Mouse (Mus musculus) hindbrain, embryonic 16.5 days (tissue): Measurements from ENCODE around the gene Ccm2l. TPM values are rescaled to one million over a fixed set of nuclear protein-coding genes. Genes with fewer than 3 reads are reported as not detected.

Experiments
- ATAC-seq: fragments of 200-750 bp; cut with Nextera tagmentation; 2 replicates; pipeline ENCODE4 v1.8.0; 2017; ENCODE audit warnings: moderate TSS enrichment, moderate library complexity
- H3K27ac ChIP-seq: fragments of 300-500 bp; sonication (generic); 2 replicates; pipeline ENCODE4 v1.5.1; 2014; ENCODE audit warnings: low read depth, mild to moderate bottlenecking, control low read depth, low read length, moderate library complexity
- H3K27me3 ChIP-seq: fragments of 300-500 bp; sonication (generic); replicated peaks from 2 replicates; pipeline ENCODE4 v1.6.1; 2014; ENCODE audit warnings: low read length; ENCODE audit not compliant: control insufficient read depth, insufficient read depth
- H3K36me3 ChIP-seq: fragments of 300-500 bp; sonication (generic); 2 replicates; pipeline ENCODE4 v1.6.1; 2014; ENCODE audit warnings: mild to moderate bottlenecking, low read length, moderate library complexity, mixed read lengths; ENCODE audit not compliant: control insufficient read depth, insufficient read depth
- H3K4me1 ChIP-seq: fragments of 300-500 bp; sonication (generic); 2 replicates; pipeline ENCODE4 v1.6.1; 2014; ENCODE audit warnings: low read depth, low read length; ENCODE audit not compliant: control insufficient read depth, insufficient read depth
- H3K4me2 ChIP-seq: fragments of 300-500 bp; sonication (generic); 2 replicates; pipeline ENCODE4 v1.6.1; 2014; ENCODE audit warnings: mild to moderate bottlenecking, low read length, control low read depth, moderate library complexity
- H3K4me3 ChIP-seq: fragments of 300-500 bp; sonication (generic); 2 replicates; pipeline ENCODE4 v1.5.1; 2014; ENCODE audit warnings: mild to moderate bottlenecking, low read length, control low read depth, moderate library complexity
- H3K9ac ChIP-seq: fragments of 300-500 bp; sonication (generic); 2 replicates; pipeline ENCODE4 v1.6.1; 2014; ENCODE audit warnings: low read depth, mild to moderate bottlenecking, control low read depth, low read length, moderate library complexity
- H3K9me3 ChIP-seq: fragments of 300-500 bp; sonication (generic); 2 replicates; pipeline ENCODE4 v1.6.1; 2014; ENCODE audit warnings: mild to moderate bottlenecking, low read length, moderate library complexity; ENCODE audit not compliant: control insufficient read depth
- WGBS: fragments of 180-500 bp; shearing (Covaris S2); extraction: QIAGEN DNeasy Blood & Tissue Kit; methylation state at CpG from one replicate; pipeline ENCODE4 v1.1.7; 2014; 5-methylcytosine and 5-hydroxymethylcytosine counted together
- polyA plus RNA-seq: library from polyadenylated mRNA; unstranded; fragments of >200 nt; fragmentation: Nextera tagmentation; extraction: Ambion mirVana; gene quantifications from 2 replicates; pipeline ENCODE4 v1.2.1, GENCODE M21; 2015

Ccm2l gene
- polyA plus RNA-seq, 1 experiment from 2014 or later: 0.58 TPM

DNA sequence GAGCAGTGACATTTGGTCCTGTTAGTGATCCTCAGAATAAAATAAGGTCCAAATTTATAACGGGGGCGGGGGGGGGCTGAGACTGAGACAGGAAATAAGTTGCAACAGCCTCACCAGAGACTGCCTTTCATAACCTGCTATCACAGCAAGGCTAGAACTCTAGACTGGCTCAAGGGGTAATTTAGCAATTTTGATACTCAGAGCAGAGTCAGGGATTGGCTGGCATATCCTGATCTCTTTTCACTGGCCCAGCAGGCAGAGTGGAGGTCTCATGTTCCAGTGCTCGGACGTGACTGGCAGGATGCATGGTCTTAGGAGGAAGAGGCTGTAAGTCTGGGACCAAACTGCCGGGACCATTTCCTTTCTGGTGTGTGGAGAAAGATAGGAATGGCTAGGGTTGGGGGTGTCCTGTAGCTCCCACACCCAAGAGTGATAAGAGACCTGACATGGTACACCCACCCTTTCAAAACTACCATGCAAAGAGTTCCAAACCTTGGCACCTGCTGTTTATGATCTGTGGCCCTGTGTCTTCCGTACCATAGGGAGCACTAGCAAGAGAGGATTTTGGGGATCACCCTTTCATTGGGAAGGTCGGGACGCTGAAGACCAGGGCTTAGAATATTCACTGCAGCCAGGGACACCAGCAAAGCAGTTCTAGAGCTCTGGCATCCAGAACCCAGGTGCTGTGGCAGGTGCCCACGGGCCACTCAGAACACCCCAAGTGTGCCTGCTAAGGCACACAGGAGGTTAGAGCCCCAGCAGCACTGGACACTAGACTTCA lies 1.4 kb upstream of the Ccm2l start:
- Histone ChIP-seq H3K27ac (no peak overlapping the region), H3K36me3 (no peaks in the 10 kb centered on the region), H3K4me1 (no peaks in the 10 kb centered on the region), H3K9ac (no peak overlapping the region), H3K9me3 (no peaks in the 10 kb centered on the region), H3K4me2 (no peak overlapping the region), H3K4me3 (no peak overlapping the region), H3K27me3 (no peaks in the 10 kb centered on the region)
- WGBS: 72% methylated on average over 9 of the region's 9 CpGs
- ATAC-seq: no peak; the same call in 1 of the 2 replicates

DNA sequence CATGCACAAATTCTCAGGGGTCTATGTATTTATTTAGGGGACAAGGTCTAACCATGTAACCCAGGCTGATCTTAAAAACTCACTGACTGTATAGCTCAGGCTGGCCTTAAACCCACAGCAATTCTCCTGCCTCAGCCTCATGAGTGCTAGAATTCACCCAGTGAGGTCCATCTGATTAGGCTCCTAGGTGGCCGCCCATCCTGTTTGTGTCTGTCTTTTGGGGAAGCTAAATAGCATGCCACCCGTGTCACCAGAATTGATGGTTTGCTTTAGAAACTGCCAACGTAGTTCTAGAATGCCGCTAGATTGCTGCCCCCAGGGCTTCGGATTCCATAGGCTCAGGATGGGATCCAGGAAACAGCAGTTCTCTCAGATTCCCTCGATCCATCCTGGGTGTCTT lies 1.2 kb downstream of the Ccm2l start:
- no peak overlapping the region for H3K27ac ChIP-seq
- H3K4me1 ChIP-seq: peaks cover 5% of the 10 kb centered on the region
- H3K9me3 ChIP-seq: no peaks in the 10 kb centered on the region
- no peak for ATAC-seq
- H3K9ac ChIP-seq: no peak overlapping the region
- H3K27me3 ChIP-seq: peaks cover 18% of the 10 kb centered on the region
- 50% methylated on average over 6 of the region's 6 CpGs for WGBS
- H3K4me2 ChIP-seq: no peak overlapping the region
- no peak overlapping the region for H3K4me3 ChIP-seq
- H3K36me3 ChIP-seq: no peaks in the 10 kb centered on the region

GRCm38 (mm10) chr2:153070762-153071490 lies 5.2 kb downstream of the Ccm2l start:
- Histone ChIP-seq H3K9me3 (no peaks in the 10 kb centered on the region), H3K27me3 (peaks cover 24% of the 10 kb centered on the region), H3K27ac (no peak overlapping the region), H3K4me2 (peak overlapping the region; percentile 33), H3K4me1 (peaks cover 5% of the 10 kb centered on the region), H3K9ac (no peak overlapping the region), H3K4me3 (no peak overlapping the region; the same call in 1 of the 2 replicates), H3K36me3 (no peaks in the 10 kb centered on the region)
- 8% methylated on average over 23 of the region's 23 CpGs for WGBS
- no peak for ATAC-seq

DNA sequence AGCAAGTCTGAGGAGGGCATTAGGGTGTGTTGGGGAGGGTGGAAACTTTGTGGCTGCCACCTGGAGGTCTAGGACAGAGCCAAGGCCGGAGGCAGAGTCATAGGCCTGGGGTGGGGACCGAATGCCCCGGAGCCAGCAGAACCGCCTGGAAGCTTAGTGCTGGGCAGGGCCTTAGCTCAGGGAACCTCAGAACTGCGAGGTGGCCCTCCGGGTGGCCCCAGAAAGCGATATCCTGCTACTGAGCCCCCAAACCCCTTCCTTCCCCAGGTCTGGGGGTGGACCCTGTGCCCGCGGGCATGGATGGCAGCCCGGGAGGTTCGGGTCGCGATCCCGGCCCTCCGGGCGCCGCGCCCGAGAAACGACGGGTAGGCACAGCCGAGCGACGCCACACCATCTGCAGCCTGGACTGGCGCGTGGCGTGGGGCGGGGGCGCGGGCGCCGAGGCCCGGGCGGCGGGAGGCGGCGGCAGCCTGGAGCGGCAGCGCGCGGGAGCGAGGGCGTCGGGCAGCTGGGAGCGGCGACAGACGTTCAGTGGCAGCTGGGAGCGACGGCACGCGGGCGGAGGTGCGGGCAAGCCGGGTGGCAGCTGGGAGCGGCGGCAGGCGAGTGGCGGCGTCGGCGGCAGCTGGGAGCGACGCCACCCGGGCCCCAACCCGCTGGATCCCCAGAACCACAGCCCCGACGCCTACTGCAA lies 5.9 kb downstream of the Ccm2l start:
- H3K27me3 ChIP-seq: peaks cover 24% of the 10 kb centered on the region

DNA sequence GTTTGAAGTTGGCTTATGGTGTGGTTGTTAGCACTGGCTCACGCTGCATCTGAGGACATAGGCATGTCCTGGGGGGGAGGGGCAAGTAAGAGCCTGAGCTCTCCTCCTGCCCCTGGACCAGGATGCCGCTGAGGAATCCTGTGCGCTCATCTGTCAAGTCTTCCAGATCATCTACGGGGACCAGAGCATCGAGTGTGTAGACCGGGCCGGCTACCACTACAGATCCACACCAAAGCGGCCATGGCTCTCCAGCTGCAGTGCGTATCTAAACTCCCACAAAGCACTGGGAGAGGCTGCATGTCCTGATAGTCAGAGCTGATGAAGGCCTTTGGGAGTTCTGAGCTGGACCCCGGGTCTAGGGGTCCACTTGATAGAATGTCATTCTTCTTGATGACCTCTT lies 8.9 kb downstream of the Ccm2l start:
- no peak for ATAC-seq
- Histone ChIP-seq H3K4me1 (peaks cover 5% of the 10 kb centered on the region), H3K36me3 (no peaks in the 10 kb centered on the region), H3K27ac (no peak overlapping the region), H3K9me3 (no peaks in the 10 kb centered on the region), H3K27me3 (peaks cover 24% of the 10 kb centered on the region), H3K4me3 (no peak overlapping the region), H3K4me2 (no peak overlapping the region), H3K9ac (no peak overlapping the region)
- 87% methylated on average over 10 of the region's 10 CpGs for WGBS

More for the DNA sequence above, 5.9 kb downstream of the Ccm2l start:
- peak overlapping the region; percentile 62 for H3K9ac ChIP-seq
- peak overlapping the region; percentile 37 for H3K4me3 ChIP-seq
- H3K27ac ChIP-seq: no peak overlapping the region
- H3K9me3 ChIP-seq: no peaks in the 10 kb centered on the region
- H3K4me1 ChIP-seq: peaks cover 5% of the 10 kb centered on the region
- H3K36me3 ChIP-seq: no peaks in the 10 kb centered on the region
- H3K4me2 ChIP-seq: peak overlapping the region; percentile 62
- ATAC-seq: peak; percentile 43; the same call in 1 of the 2 replicates
- WGBS: 1% methylated on average over 63 of the region's 67 CpGs

GRCm38 (mm10) chr2:153075961-153076360 lies 10.2 kb downstream of the Ccm2l start:
- no peak overlapping the region for H3K4me2 ChIP-seq
- H3K4me3 ChIP-seq: no peak overlapping the region
- no peaks in the 10 kb centered on the region for H3K36me3 ChIP-seq
- no peak overlapping the region for H3K27ac ChIP-seq
- ATAC-seq: no peak
- peaks cover 5% of the 10 kb centered on the region for H3K4me1 ChIP-seq
- peaks cover 15% of the 10 kb centered on the region for H3K27me3 ChIP-seq
- no peaks in the 10 kb centered on the region for H3K9me3 ChIP-seq
- H3K9ac ChIP-seq: no peak overlapping the region
- 53% methylated on average over 2 of the region's 2 CpGs for WGBS

DNA sequence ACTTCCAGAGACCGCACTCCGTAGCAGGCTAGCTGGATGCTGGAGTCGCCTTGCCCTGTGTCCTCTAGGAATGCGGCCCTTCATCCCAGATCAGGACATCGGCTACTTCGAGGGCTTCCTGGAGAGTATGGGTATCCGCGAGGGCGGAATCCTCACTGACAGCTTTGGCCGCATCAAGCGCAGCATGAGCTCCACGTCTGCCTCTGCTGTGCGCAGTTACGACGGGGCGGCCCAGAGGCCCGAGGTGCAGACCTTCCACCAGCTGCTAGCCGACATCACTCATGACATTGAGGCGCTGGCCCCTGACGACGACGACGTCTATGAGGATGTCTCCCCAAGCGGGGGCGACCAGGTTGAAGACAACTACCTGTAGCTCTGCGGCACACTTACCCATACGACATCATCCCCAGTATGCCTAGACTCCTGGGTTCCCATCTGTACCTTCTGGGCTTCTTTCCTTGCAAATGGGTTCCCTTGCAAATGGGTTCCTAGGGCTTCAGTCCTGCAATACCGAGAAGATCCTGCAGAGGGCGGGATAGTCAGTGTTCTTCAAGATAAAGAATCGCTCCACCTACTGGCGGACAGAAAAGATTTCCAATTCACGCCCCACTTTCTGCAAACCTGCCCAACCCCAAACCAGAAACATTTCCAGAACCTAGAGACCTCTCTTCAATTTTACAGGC lies 15.2 kb downstream of the Ccm2l start:
- 37% methylated on average over 32 of the region's 32 CpGs for WGBS
- Histone ChIP-seq H3K4me1 (no peaks in the 10 kb centered on the region), H3K4me2 (no peak overlapping the region)

DNA sequence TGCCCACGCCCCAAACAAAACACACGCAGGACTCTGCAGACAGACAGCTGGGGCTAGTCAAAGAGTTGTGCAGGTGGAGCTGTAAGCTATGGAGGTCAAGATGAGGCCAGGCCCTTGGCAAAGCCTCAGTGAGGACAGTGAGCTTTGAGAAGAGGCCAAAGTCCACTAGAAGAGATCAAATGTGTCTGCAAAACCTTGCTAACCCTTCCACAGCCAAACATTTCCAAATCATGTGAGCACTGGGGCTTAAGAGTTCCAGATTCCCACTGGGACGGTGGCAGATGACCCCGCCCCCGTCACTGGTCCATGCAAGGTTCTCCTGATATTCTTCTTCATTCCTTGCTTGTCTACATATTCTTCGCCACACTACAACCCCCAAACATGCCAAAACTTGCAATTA lies 16.1 kb downstream of the Ccm2l start:
- 81% methylated on average over 6 of the region's 6 CpGs for WGBS
- Histone ChIP-seq H3K4me3 (no peak overlapping the region), H3K36me3 (no peaks in the 10 kb centered on the region), H3K9me3 (no peaks in the 10 kb centered on the region), H3K9ac (no peak overlapping the region), H3K27me3 (no peaks in the 10 kb centered on the region), H3K27ac (no peak overlapping the region), H3K4me2 (no peak overlapping the region), H3K4me1 (no peaks in the 10 kb centered on the region)
- no peak for ATAC-seq

More for the DNA sequence above, 15.2 kb downstream of the Ccm2l start:
- no peak for ATAC-seq
- H3K9ac ChIP-seq: no peak overlapping the region
- no peak overlapping the region for H3K27ac ChIP-seq
- no peak overlapping the region for H3K4me3 ChIP-seq
- no peaks in the 10 kb centered on the region for H3K36me3 ChIP-seq
- H3K9me3 ChIP-seq: no peaks in the 10 kb centered on the region
- no peaks in the 10 kb centered on the region for H3K27me3 ChIP-seq
